Mouse (Mus musculus): Measurements from ENCODE around the gene Fbrsl1. TPM values are rescaled to one million over a fixed set of nuclear protein-coding genes. Genes with fewer than 3 reads are reported as not detected.

Fbrsl1 gene
- polyA plus RNA-seq, 1 experiment from 2014 or later = 22.0 TPM

DNA sequence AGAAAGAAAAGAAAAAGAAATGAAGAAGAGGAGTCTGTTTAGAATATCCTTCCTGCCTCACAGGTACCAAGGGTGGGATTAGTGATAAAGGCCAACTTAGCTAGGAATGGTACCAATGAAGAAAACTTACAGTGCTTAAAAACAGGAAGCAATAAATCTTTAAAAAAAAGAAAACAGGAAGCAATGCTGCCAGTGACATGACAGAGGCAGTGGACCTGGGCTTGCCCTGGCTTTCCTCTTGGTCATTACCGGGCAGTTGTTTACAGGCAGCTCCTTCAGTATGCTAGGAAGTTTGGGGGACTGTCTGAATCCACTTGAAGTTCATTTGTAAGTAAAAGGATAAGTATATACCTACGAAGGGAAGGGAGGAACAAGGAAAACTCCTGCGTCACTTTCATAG lies 117.8 kb downstream of the Fbrsl1 start:
- no peak for DNase-seq

GRCm38 (mm10) chr5:110313127-110313526 lies 135.2 kb downstream of the Fbrsl1 start:
- no peak overlapping the region for H3K27ac ChIP-seq (replicated peaks; ENCODE audit: low read depth, low read length)
- H3K4me2 ChIP-seq (ENCODE audit: low read length) = no peak overlapping the region
- DNase-seq (no peak), ATAC-seq (ENCODE audit: low FRiP score, low TSS enrichment) (no peak)
- 100% methylated on average over 3 of the region's 3 CpGs for WGBS
- no peaks in the 10 kb centered on the region for H3K9me3 ChIP-seq (ENCODE audit: control insufficient read depth, low read length)
- peaks cover 25% of the 10 kb centered on the region for H3K36me3 ChIP-seq (ENCODE audit: control insufficient read depth, insufficient read depth, low read length)
- no peak overlapping the region for H3K4me3 ChIP-seq (replicated peaks; ENCODE audit: low read depth, low read length)
- H3K4me1 ChIP-seq (ENCODE audit: control insufficient read depth, insufficient read depth, low read length) = no peaks in the 10 kb centered on the region
- no peak overlapping the region for H3K9ac ChIP-seq (replicated peaks; ENCODE audit: low read length)
- H3K27me3 ChIP-seq (ENCODE audit: control insufficient read depth, insufficient read depth, low read length) = no peaks in the 10 kb centered on the region

More for the DNA sequence above, 117.8 kb downstream of the Fbrsl1 start:
- no peak for ATAC-seq (ENCODE audit: low FRiP score, low TSS enrichment)
- H3K36me3 ChIP-seq (ENCODE audit: control insufficient read depth, insufficient read depth, low read length) = peaks cover 30% of the 10 kb centered on the region
- 94% methylated on average over 3 of the region's 3 CpGs for WGBS
- H3K4me1 ChIP-seq (ENCODE audit: control insufficient read depth, insufficient read depth, low read length) = no peaks in the 10 kb centered on the region
- H3K9ac ChIP-seq (replicated peaks; ENCODE audit: low read length) = no peak overlapping the region
- H3K27me3 ChIP-seq (ENCODE audit: control insufficient read depth, insufficient read depth, low read length) = no peaks in the 10 kb centered on the region
- H3K4me2 ChIP-seq (ENCODE audit: low read length) = no peak overlapping the region
- H3K9me3 ChIP-seq (ENCODE audit: control insufficient read depth, low read length) = no peaks in the 10 kb centered on the region
- H3K27ac ChIP-seq (replicated peaks; ENCODE audit: low read depth, low read length) = no peak overlapping the region
- H3K4me3 ChIP-seq (replicated peaks; ENCODE audit: low read depth, low read length) = no peak overlapping the region

Other genes starting within 250 kb of the Fbrsl1 start
- 26.9 and 27.8 TPM in 2 replicates for gene Ankle2, start 217.5 kb downstream of the Fbrsl1 start, polyA plus RNA-seq (2014; fragmentation: Nextera tagmentation; extraction: Ambion mirVana)
- gene Pgam5, start 178.6 kb downstream of the Fbrsl1 start, polyA plus RNA-seq (2014; fragmentation: Nextera tagmentation; extraction: Ambion mirVana) = 109 and 113 TPM in 2 replicates
- 10.4 and 10.8 TPM in 2 replicates for gene Pxmp2, start 162.3 kb downstream of the Fbrsl1 start, polyA plus RNA-seq (2014; fragmentation: Nextera tagmentation; extraction: Ambion mirVana)
- gene Pole, start 162.2 kb downstream of the Fbrsl1 start, polyA plus RNA-seq (2014; fragmentation: Nextera tagmentation; extraction: Ambion mirVana) = 7.8 and 8.4 TPM in 2 replicates
- gene P2rx2, start 105.3 kb downstream of the Fbrsl1 start, polyA plus RNA-seq (2014; fragmentation: Nextera tagmentation; extraction: Ambion mirVana) = 5.2 and 6.7 TPM in 2 replicates
- gene Lrcol1, start 103.8 kb downstream of the Fbrsl1 start, polyA plus RNA-seq (2014; fragmentation: Nextera tagmentation; extraction: Ambion mirVana) = not detected in 2 replicates
- 19.4 and 23.7 TPM in 2 replicates for gene Galnt9, start 95.9 kb upstream of the Fbrsl1 start, polyA plus RNA-seq (2014; fragmentation: Nextera tagmentation; extraction: Ambion mirVana)
- gene Noc4l, start 204.9 kb upstream of the Fbrsl1 start, polyA plus RNA-seq (2014; fragmentation: Nextera tagmentation; extraction: Ambion mirVana) = 38.1 and 41.3 TPM in 2 replicates
- 16.2 and 21.7 TPM in 2 replicates for gene Ddx51, start 204.9 kb upstream of the Fbrsl1 start, polyA plus RNA-seq (2014; fragmentation: Nextera tagmentation; extraction: Ambion mirVana)